Mouse (Mus musculus) layer of hippocampus, adult 9-11 months (tissue): ENCODE data around the gene Ltc4s.

ENCODE experiments used
- DNase-seq: peaks from one replicate; pipeline ENCODE4 v3.0.0; 2022

The Ltc4s gene

GRCm38 (mm10) chr11:50238324-50238723 is at the start of gene Ltc4s:
Gene Ltc4s, minus strand, starts transcription at chr11:50238616.
- no peak for DNase-seq

GRCm38 (mm10) chr11:50286428-50286827 is 48.0 kb upstream of the Ltc4s start:
- DNase-seq, result no peak

GRCm38 (mm10) chr11:50285696-50286095 is 47.3 kb upstream of the Ltc4s start:
- DNase-seq, result no peak

GRCm38 (mm10) chr11:50285263-50285662 is 46.8 kb upstream of the Ltc4s start:
- no peak for DNase-seq

GRCm38 (mm10) chr11:50280053-50280452 is 41.6 kb upstream of the Ltc4s start:
- no peak for DNase-seq

GRCm38 (mm10) chr11:50279005-50279404 is 40.6 kb upstream of the Ltc4s start:
- no peak for DNase-seq

GRCm38 (mm10) chr11:50277706-50278105 is 39.3 kb upstream of the Ltc4s start:
- DNase-seq, result no peak

- no peak for DNase-seq
These were observed 38.6 kb upstream of the Ltc4s start for GRCm38 (mm10) chr11:50277025-50277424.

- DNase-seq, result peak; percentile 65
These were observed 37.2 kb upstream of the Ltc4s start for GRCm38 (mm10) chr11:50275568-50276151.

- DNase-seq, result no peak
These were observed 36.7 kb upstream of the Ltc4s start for GRCm38 (mm10) chr11:50275077-50275476.

- no peak for DNase-seq
These were observed 34.4 kb upstream of the Ltc4s start for GRCm38 (mm10) chr11:50272819-50273218.

- DNase-seq, result no peak
These were observed 31.5 kb upstream of the Ltc4s start for GRCm38 (mm10) chr11:50269885-50270284.

GRCm38 (mm10) chr11:50269163-50269562 is 30.7 kb upstream of the Ltc4s start:
- DNase-seq, result no peak

- no peak for DNase-seq
These were observed 28.6 kb upstream of the Ltc4s start for GRCm38 (mm10) chr11:50266997-50267396.

- peak; percentile 47 for DNase-seq
These were observed 27.5 kb upstream of the Ltc4s start for GRCm38 (mm10) chr11:50265931-50266330.

- DNase-seq, result no peak
These were observed 24.8 kb upstream of the Ltc4s start for GRCm38 (mm10) chr11:50263198-50263597.

GRCm38 (mm10) chr11:50262020-50262419 is 23.6 kb upstream of the Ltc4s start:
- DNase-seq, result no peak

GRCm38 (mm10) chr11:50258310-50258709 is 19.9 kb upstream of the Ltc4s start:
- DNase-seq, result peak; percentile 79

- no peak for DNase-seq
These were observed 18.2 kb upstream of the Ltc4s start for GRCm38 (mm10) chr11:50256615-50257014.

- peak; percentile 87 for DNase-seq
These were observed 15.7 kb upstream of the Ltc4s start for GRCm38 (mm10) chr11:50254010-50254580.

- DNase-seq, result no peak
These were observed 15.0 kb upstream of the Ltc4s start for GRCm38 (mm10) chr11:50253393-50253792.

- DNase-seq, result no peak
These were observed 14.4 kb upstream of the Ltc4s start for GRCm38 (mm10) chr11:50252684-50253265.

GRCm38 (mm10) chr11:50252166-50252565 is 13.8 kb upstream of the Ltc4s start:
- DNase-seq, result no peak

- no peak for DNase-seq
These were observed 10.2 kb upstream of the Ltc4s start for GRCm38 (mm10) chr11:50248473-50249171.
